Mouse (Mus musculus) frontal cortex, adult 2 months (tissue): Measurements from ENCODE around the gene Rab23. TPM values are rescaled to one million over a fixed set of nuclear protein-coding genes. Genes with fewer than 3 reads are reported as not detected.

Source experiments
- DNase-seq, 2 experiments: peaks; one replicate each; pipeline ENCODE4 v3.0.0; 2022; ENCODE audit warnings: low spot score in 1 of 2; ENCODE audit errors: extremely low spot score in 1 of 2
- polyA plus RNA-seq: library from polyadenylated mRNA; depleted of rRNA; stranded (reverse); fragments of >200 nt; gene quantifications from 2 replicates; pipeline ENCODE4 v1.2.3, GENCODE M21; 2012; rRNA removed

Rab23 gene
- polyA plus RNA-seq, 1 experiment = 20.3 TPM

DNA sequence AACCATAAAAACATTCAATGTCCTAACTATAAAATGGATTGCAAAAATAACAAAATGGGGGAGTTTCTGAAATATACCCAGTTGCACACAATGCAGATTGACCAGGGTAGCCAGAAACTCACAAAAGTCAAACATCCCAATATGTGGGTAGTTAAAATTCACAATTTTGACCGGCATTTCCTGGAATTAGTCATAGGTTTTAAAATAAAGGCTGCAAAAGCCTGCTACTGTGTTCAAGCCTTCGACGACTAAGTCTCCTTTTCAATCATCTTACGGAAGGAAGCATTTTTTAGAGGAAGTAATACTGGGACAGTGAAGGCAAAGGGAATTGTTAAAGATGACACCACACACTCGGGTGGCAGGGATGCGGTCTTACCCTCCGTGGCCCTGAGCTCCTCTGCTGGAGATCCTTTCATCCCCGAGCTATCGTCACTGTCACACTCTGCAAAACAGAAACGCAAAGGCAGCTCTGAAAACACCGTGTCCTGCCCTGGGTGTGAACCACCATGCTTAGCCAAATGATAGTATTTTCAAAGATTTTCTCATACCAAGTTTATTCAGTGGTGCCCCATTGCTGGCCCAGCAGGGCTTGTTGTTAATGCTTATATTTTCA, 45.9 kb downstream of the Rab23 start:
- DNase-seq = no peak

- no peak for DNase-seq
Observed at GRCm38 (mm10) chr1:33766520-33767508, 47.1 kb downstream of the Rab23 start.

GRCm38 (mm10) chr1:33768091-33768787, 48.6 kb downstream of the Rab23 start:
- DNase-seq = no peak

DNA sequence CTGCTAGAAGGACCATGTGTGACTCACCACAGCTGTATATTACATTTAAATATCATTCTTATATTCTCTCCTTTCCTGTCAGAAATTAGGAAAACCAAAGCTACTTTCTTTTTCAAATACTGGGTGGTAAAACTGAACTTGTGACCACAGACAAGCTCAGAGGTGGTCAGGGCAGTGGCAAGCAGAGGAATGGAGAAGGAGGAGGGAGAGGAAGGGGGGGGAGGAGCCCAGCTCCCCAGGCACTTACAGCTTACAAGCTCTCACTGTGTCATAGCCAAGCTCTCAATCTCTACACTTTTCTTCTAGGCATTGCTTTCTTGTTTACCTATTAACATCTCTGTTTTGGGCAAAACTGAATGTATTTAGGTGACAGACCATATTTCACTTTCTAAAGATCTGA, 49.1 kb downstream of the Rab23 start:
- no peak for DNase-seq

GRCm38 (mm10) chr1:33771621-33772020, 51.9 kb downstream of the Rab23 start:
- no peak for DNase-seq

GRCm38 (mm10) chr1:33772106-33772505, 52.4 kb downstream of the Rab23 start:
- peak in 1 of 2 experiments; percentile 55 for DNase-seq

- peak in 1 of 2 experiments; percentile 39 for DNase-seq
Observed at GRCm38 (mm10) chr1:33776175-33776611, 56.5 kb downstream of the Rab23 start.

DNA sequence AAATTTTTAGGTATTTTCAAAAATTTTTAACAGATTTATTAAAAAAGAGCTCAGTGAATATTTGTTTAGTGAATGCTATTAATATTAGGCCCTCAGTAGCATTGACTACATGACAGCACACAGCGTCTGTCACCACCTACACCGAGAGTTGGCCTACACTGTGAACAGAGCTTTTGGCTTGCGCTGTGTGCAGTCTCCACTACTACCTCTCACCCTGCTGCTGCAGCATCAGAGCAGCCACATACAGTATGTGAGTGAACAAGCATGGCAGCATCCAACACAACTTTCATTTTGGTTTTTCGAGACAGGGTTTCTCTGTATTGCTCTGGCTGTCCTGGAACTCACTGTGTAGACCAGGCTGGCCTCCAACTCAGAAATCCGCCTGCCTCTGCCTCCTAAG, 64.9 kb downstream of the Rab23 start:
- DNase-seq = no peak

DNA sequence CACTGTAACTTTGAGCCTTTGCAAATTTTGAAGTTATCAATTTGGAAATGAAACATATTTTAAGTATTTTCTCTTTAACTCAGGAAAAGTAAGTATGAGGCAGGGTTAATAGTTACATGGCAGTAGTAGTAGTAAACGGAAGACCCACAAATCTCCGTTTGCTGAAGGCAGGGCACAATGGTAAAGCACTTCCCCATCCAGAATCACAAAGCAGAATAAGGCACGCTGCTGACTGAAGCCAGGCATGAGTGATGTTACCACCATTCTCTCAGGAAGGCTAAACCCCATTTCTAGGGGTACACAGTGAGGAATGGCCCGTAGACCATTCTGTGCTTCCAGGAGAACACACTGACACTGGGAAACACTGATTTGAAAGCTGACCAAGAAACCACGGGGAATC, 68.4 kb downstream of the Rab23 start:
- DNase-seq = no peak

DNA sequence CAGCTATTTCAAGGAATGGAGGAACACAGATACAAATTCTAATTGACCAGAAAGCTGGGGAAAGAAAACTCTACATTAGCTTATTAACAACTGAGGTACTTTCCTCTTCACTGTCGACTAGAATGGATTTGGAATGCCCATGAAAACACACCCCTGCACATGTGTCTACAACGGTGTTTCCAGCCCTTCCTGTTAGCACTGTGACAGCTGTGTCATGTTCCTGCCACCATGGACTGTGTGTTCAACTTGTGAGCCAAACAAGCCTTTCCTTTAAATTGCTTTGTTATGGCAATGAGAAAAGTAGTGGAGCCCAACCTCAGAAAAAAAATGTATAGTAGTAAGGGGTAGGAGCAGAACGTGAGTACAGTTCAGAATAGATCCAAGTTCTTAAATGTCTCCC, 68.8 kb downstream of the Rab23 start:
- DNase-seq = no peak

Other genes starting within 250 kb of the Rab23 start
- 9.6 and 9.9 TPM in 2 replicates for gene Prim2, start 50.1 kb upstream of the Rab23 start, polyA plus RNA-seq
- 14.6 and 14.8 TPM in 2 replicates for gene Bag2, start 37.9 kb downstream of the Rab23 start, polyA plus RNA-seq
- gene Zfp451, start 94.7 kb downstream of the Rab23 start, polyA plus RNA-seq = 22.8 and 25.1 TPM in 2 replicates
- gene Bend6, start 187.9 kb downstream of the Rab23 start, polyA plus RNA-seq = 93.6 and 97.2 TPM in 2 replicates
- gene Dst, start 188.3 kb downstream of the Rab23 start, polyA plus RNA-seq = 80.7 and 80.9 TPM in 2 replicates